Mouse (Mus musculus): ENCODE results near the gene Gpatch3. TPM values are rescaled to one million over a fixed set of nuclear protein-coding genes. Genes with fewer than 3 reads are reported as not detected.

Gpatch3 gene
- polyA plus RNA-seq, 1 experiment from 2014 or later, result 11.9 TPM

- 14% methylated on average over 6 of the region's 6 CpGs for WGBS
- no peaks in the 10 kb centered on the region for H3K9me3 ChIP-seq
- no peak overlapping the region for H3K4me2 ChIP-seq (replicated peaks)
- H3K4me1 ChIP-seq, result no peaks in the 10 kb centered on the region
- H3K27me3 ChIP-seq, result no peaks in the 10 kb centered on the region
- no peak for ATAC-seq (ENCODE audit: insufficient number of reproducible peaks, insufficient read depth, low FRiP score, low TSS enrichment)
- no peak overlapping the region for H3K4me3 ChIP-seq
- H3K27ac ChIP-seq, result no peak overlapping the region
- H3K36me3 ChIP-seq, result peaks cover 75% of the 10 kb centered on the region
- no peak overlapping the region for H3K9ac ChIP-seq
These were observed 35.2 kb downstream of the Gpatch3 start for GRCm38 (mm10) chr4:133609719-133610118.

- Histone ChIP-seq H3K9me3 (no peaks in the 10 kb centered on the region), H3K4me3 (no peak overlapping the region), H3K36me3 (peaks cover 72% of the 10 kb centered on the region), H3K4me2 (replicated peaks) (no peak overlapping the region), H3K9ac (no peak overlapping the region), H3K4me1 (no peaks in the 10 kb centered on the region), H3K27me3 (no peaks in the 10 kb centered on the region), H3K27ac (no peak overlapping the region)
- over 99% methylated on average over 5 of the region's 5 CpGs for WGBS
- no peak for ATAC-seq (ENCODE audit: insufficient number of reproducible peaks, insufficient read depth, low FRiP score, low TSS enrichment)
These were observed 37.3 kb downstream of the Gpatch3 start for GRCm38 (mm10) chr4:133611815-133612214.

DNA sequence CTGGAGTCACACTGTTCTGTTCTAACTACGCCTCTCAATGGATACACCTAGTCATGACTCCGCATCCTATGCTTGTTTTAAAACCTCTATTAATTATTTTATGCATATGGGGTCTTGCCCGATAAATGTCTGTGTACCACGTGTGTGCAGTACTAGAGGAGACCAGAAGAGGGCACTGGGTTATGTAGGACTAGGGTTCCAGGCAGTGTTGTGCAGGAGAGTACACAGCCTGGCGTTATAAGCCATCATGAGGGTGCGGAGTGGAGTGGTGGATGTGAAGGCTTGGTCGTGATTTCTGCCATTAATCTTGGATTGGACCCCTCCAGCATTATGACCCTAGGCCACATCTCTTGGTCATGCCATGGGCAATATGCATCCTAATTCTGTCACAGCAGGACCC is 37.9 kb downstream of the Gpatch3 start:
- H3K36me3 ChIP-seq, result peaks cover 67% of the 10 kb centered on the region
- no peak overlapping the region for H3K4me2 ChIP-seq (replicated peaks)
- no peak overlapping the region for H3K4me3 ChIP-seq
- H3K9ac ChIP-seq, result no peak overlapping the region
- WGBS, result 94% methylated on average over 7 of the region's 7 CpGs
- H3K9me3 ChIP-seq, result no peaks in the 10 kb centered on the region
- no peak for ATAC-seq (ENCODE audit: insufficient number of reproducible peaks, insufficient read depth, low FRiP score, low TSS enrichment)
- H3K4me1 ChIP-seq, result no peaks in the 10 kb centered on the region
- no peak overlapping the region for H3K27ac ChIP-seq
- H3K27me3 ChIP-seq, result no peaks in the 10 kb centered on the region

GRCm38 (mm10) chr4:133613026-133613425 is 38.5 kb downstream of the Gpatch3 start:
- no peaks in the 10 kb centered on the region for H3K27me3 ChIP-seq
- H3K4me1 ChIP-seq, result no peaks in the 10 kb centered on the region
- H3K4me2 ChIP-seq (replicated peaks), result no peak overlapping the region
- no peak overlapping the region for H3K4me3 ChIP-seq
- peaks cover 63% of the 10 kb centered on the region for H3K36me3 ChIP-seq
- no peak overlapping the region for H3K9ac ChIP-seq
- 89% methylated on average over 8 of the region's 8 CpGs for WGBS
- no peaks in the 10 kb centered on the region for H3K9me3 ChIP-seq
- no peak overlapping the region for H3K27ac ChIP-seq
- ATAC-seq (ENCODE audit: insufficient number of reproducible peaks, insufficient read depth, low FRiP score, low TSS enrichment), result no peak

DNA sequence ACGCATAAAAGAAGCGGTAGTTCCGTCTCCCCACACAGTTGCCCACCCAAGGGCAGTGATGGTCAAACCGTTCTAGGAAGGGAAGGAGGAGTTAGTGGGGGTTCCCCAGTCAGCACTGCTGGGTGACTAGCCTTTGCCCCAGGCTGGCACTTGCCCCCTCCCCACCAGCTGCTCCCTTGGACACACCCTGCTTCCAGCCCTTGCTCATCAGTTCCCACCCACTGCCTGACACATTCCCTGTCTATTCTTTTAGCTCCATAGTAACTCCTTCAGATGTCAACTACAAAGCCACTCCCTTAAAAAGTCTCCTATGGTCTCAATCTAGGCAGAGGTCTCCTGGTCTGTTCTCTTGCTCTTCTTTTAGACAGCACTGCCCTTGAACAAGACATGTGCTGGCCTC is 39.3 kb downstream of the Gpatch3 start:
- Histone ChIP-seq H3K36me3 (peaks cover 56% of the 10 kb centered on the region), H3K27me3 (no peaks in the 10 kb centered on the region), H3K4me2 (replicated peaks) (no peak overlapping the region), H3K27ac (no peak overlapping the region), H3K9me3 (no peaks in the 10 kb centered on the region), H3K9ac (no peak overlapping the region), H3K4me1 (no peaks in the 10 kb centered on the region), H3K4me3 (no peak overlapping the region)
- WGBS, result 81% methylated on average over 4 of the region's 4 CpGs
- no peak for ATAC-seq (ENCODE audit: insufficient number of reproducible peaks, insufficient read depth, low FRiP score, low TSS enrichment)

DNA sequence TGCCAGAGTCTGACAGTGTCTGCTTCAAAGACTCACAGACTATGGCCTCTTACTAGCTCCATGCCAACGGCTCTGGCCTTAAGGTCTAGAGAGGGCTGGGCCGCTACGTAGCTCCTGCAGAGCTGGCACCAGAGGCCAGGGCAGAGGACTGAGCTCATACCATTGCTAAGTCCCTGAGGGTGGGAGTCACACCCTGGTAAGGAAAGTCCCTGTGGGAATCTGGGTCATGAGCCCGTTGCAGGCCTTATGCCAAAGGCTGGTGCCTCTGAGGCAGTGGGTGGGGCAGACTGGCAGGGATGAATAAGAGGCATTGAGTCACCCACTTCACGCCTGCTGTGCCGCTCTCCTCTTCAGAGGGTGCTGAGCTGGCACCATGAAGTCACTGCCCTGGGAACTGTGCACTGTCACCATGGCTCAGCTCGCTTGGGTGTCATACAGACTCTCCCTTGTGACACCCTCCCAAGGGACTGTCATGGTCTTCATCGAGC is 39.8 kb downstream of the Gpatch3 start:
- H3K9ac ChIP-seq, result no peak overlapping the region
- no peak for ATAC-seq (ENCODE audit: insufficient number of reproducible peaks, insufficient read depth, low FRiP score, low TSS enrichment)
- H3K27me3 ChIP-seq, result no peaks in the 10 kb centered on the region
- no peak overlapping the region for H3K27ac ChIP-seq
- 92% methylated on average over 8 of the region's 8 CpGs for WGBS
- H3K36me3 ChIP-seq, result peaks cover 54% of the 10 kb centered on the region
- no peak overlapping the region for H3K4me2 ChIP-seq (replicated peaks)
- H3K4me3 ChIP-seq, result no peak overlapping the region
- no peaks in the 10 kb centered on the region for H3K4me1 ChIP-seq
- H3K9me3 ChIP-seq, result no peaks in the 10 kb centered on the region

DNA sequence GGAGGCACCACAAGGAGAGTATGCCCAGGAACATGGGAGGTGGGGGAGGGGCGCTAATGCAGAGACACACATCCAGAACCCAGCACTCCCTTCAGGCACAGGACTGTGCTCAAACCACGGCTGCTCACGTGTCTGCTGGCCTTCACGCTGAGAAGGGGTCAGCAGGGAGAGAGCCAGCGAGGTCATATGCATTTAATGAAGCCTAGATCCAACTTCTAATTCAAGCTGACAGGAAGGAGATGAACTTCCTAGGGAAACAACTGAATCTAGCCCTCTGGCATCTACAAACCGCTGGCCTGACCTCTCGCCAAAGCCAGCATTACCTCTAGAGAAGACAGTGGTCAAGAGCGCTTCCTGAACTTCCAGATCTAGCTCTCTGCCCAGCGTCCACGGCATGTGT is 40.9 kb downstream of the Gpatch3 start:
- peaks cover 46% of the 10 kb centered on the region for H3K36me3 ChIP-seq
- H3K9me3 ChIP-seq, result no peaks in the 10 kb centered on the region
- WGBS, result 67% methylated on average over 10 of the region's 10 CpGs
- no peak for ATAC-seq (ENCODE audit: insufficient number of reproducible peaks, insufficient read depth, low FRiP score, low TSS enrichment)
- no peak overlapping the region for H3K27ac ChIP-seq
- H3K9ac ChIP-seq, result no peak overlapping the region
- H3K4me3 ChIP-seq, result no peak overlapping the region
- no peaks in the 10 kb centered on the region for H3K27me3 ChIP-seq
- no peak overlapping the region for H3K4me2 ChIP-seq (replicated peaks)
- no peaks in the 10 kb centered on the region for H3K4me1 ChIP-seq

DNA sequence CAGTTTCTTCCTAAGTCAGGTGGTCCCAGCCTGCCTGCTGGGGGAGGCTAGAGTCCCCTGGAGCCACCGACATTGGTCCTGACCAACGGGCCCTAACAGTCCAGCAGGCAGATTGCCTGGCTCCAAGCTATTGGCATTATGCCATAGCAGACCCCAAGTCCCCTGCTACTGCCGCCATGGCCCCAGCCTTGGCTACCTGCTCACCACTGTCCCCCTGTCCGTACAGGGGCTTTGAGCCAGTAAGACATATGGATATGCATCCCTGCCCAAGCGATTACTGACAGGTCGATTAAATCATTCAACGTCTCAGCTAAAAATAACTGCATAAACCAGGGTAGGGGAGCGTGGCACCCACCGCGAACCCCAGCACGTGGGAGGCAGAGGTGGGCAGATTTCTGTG is 43.4 kb downstream of the Gpatch3 start:
- peaks cover 37% of the 10 kb centered on the region for H3K36me3 ChIP-seq

DNA sequence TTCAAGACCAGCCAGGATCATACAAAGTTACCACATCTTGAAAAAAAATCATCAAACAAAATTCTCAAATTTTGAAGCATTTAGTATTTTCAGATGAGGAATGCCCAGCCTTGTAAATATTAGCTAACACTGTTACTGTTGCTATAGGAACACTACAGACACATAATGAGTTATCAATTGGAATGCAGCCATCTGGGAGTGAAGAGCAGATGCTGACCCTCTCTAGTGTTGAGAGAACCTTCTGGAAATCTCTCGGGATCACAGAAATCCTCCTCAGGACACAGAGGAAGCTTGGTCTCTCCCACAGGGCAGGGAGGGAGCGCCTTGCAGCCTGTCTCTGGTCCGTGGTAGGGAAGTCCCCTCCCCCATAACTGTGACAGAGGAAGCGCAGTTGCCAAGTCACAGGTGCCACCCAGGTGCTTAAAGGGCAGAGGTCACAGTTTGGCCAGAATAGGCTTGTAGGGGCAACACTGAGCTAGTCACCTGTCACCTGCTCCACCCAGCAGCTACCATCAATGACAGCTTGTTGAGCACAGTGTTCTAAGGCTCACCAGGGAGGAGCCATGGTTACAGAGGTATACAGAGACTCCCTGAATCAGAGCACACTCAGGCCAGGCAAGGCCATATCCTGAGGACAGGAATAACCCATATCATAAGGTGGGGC is 45.1 kb downstream of the Gpatch3 start:
- no peak overlapping the region for H3K27ac ChIP-seq
- H3K4me3 ChIP-seq, result no peak overlapping the region
- WGBS, result 72% methylated on average over 4 of the region's 4 CpGs
- H3K9ac ChIP-seq, result no peak overlapping the region
- H3K4me2 ChIP-seq (replicated peaks), result no peak overlapping the region
- no peaks in the 10 kb centered on the region for H3K9me3 ChIP-seq
- peaks cover 33% of the 10 kb centered on the region for H3K36me3 ChIP-seq
- H3K27me3 ChIP-seq, result no peaks in the 10 kb centered on the region
- no peaks in the 10 kb centered on the region for H3K4me1 ChIP-seq
- ATAC-seq (ENCODE audit: insufficient number of reproducible peaks, insufficient read depth, low FRiP score, low TSS enrichment), result no peak

More for the DNA sequence above, 43.4 kb downstream of the Gpatch3 start:
- H3K4me1 ChIP-seq, result no peaks in the 10 kb centered on the region
- H3K27ac ChIP-seq, result no peak overlapping the region
- H3K27me3 ChIP-seq, result no peaks in the 10 kb centered on the region
- H3K4me2 ChIP-seq (replicated peaks), result no peak overlapping the region
- no peaks in the 10 kb centered on the region for H3K9me3 ChIP-seq
- WGBS, result 95% methylated on average over 11 of the region's 11 CpGs
- no peak overlapping the region for H3K4me3 ChIP-seq
- H3K9ac ChIP-seq, result no peak overlapping the region
- no peak for ATAC-seq (ENCODE audit: insufficient number of reproducible peaks, insufficient read depth, low FRiP score, low TSS enrichment)

DNA sequence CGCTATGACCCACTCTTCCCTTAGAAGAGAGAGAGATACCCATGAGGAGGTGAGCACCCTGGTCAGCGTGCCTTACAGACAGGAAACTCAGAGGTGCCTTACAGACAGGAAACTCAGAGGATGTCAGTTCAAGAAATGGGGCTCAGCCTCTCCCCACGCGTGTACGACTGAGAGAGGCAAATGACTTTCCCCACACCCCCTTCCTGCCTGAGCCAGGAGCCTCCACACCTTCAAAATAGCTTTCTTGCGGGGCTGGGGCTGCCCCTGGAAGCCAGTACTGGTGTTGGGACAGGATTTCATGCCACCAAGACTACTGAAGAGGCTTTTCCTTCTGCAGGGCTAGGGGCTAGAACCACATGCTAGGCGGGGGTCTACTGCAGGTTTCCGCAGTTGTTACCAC is 46.1 kb downstream of the Gpatch3 start:
- H3K27me3 ChIP-seq, result no peaks in the 10 kb centered on the region
- ATAC-seq (ENCODE audit: insufficient number of reproducible peaks, insufficient read depth, low FRiP score, low TSS enrichment), result no peak
- no peak overlapping the region for H3K27ac ChIP-seq
- no peaks in the 10 kb centered on the region for H3K9me3 ChIP-seq
- no peaks in the 10 kb centered on the region; the same call in 1 of the 2 replicates for H3K4me1 ChIP-seq
- 86% methylated on average over 8 of the region's 8 CpGs for WGBS
- no peak overlapping the region for H3K9ac ChIP-seq
- no peak overlapping the region for H3K4me2 ChIP-seq (replicated peaks)
- peaks cover 32% of the 10 kb centered on the region for H3K36me3 ChIP-seq
- no peak overlapping the region for H3K4me3 ChIP-seq

GRCm38 (mm10) chr4:133622161-133622695 is 47.7 kb downstream of the Gpatch3 start:
- 70% methylated on average over 11 of the region's 11 CpGs for WGBS
- Histone ChIP-seq H3K4me2 (replicated peaks) (no peak overlapping the region), H3K9ac (no peak overlapping the region), H3K9me3 (no peaks in the 10 kb centered on the region), H3K27ac (no peak overlapping the region), H3K27me3 (no peaks in the 10 kb centered on the region), H3K4me3 (no peak overlapping the region), H3K36me3 (peaks cover 43% of the 10 kb centered on the region), H3K4me1 (no peaks in the 10 kb centered on the region; the same call in 1 of the 2 replicates)
- ATAC-seq (ENCODE audit: insufficient number of reproducible peaks, insufficient read depth, low FRiP score, low TSS enrichment), result no peak

DNA sequence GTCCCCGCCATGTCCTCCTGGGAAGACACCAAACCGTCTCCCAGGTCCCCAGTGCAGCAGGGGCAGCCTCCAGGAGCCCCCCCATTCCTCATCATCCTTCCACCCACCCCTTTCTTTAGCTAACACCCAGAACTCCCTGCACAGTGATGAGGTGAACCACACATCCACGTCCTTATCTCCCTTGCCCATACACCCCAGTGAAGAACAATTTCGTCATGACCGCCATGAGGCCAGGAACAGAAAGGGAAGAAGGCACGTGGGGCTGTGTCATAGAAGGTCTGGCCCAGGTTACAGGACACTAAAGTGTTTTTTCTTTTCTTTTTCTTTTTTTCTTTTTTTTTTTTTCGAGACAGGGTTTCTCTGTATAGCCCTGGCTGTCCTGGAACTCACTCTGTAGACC is 50.3 kb downstream of the Gpatch3 start:
- Histone ChIP-seq H3K27ac (no peak overlapping the region), H3K4me1 (no peaks in the 10 kb centered on the region; the same call in 1 of the 2 replicates), H3K9me3 (no peaks in the 10 kb centered on the region), H3K36me3 (peaks cover 40% of the 10 kb centered on the region), H3K4me2 (replicated peaks) (no peak overlapping the region), H3K4me3 (no peak overlapping the region), H3K27me3 (no peaks in the 10 kb centered on the region), H3K9ac (no peak overlapping the region)
- ATAC-seq (ENCODE audit: insufficient number of reproducible peaks, insufficient read depth, low FRiP score, low TSS enrichment), result no peak
- WGBS, result 93% methylated on average over 7 of the region's 7 CpGs
